Comparison of ENCODE assay signal across 34 mouse cellular contexts in genomic region chr2:140532024-140532423, GRCm38 (mm10).
"Had no signal": no experiment of that assay in that cellular context is flagged by ENCODE, and none has a peak within 500 bp of the region (broad histone marks: within the 10 kb centered on the region; RNA-seq: fewer than 3 reads in every experiment).

No protein-coding gene starts in this region.

- H3K4me3 ChIP-seq: heart, embryonic 10.5 days; heart, embryonic 12.5 days; heart, embryonic 13.5 days; heart, embryonic 15.5 days; hindbrain, embryonic 10.5 days; hindbrain, embryonic 12.5 days; hindbrain, embryonic 13.5 days; hindbrain, embryonic 15.5 days; intestine, embryonic 15.5 days; kidney, embryonic 15.5 days; layer of hippocampus, adult 2 months had no signal

- H3K27ac ChIP-seq: heart, embryonic 10.5 days; heart, embryonic 13.5 days; heart, embryonic 15.5 days; hindbrain, embryonic 10.5 days; hindbrain, embryonic 12.5 days; hindbrain, embryonic 13.5 days; hindbrain, embryonic 14.5 days; hindbrain, embryonic 15.5 days; hindbrain, postnatal 0 days; intestine, embryonic 15.5 days; kidney, embryonic 15.5 days; kidney, postnatal 0 days; layer of hippocampus, adult 2 months had no signal

- H3K9ac ChIP-seq: heart, embryonic 12.5 days; heart, embryonic 13.5 days; heart, embryonic 15.5 days; hindbrain, embryonic 12.5 days; hindbrain, embryonic 13.5 days; hindbrain, embryonic 14.5 days; hindbrain, embryonic 15.5 days; intestine, embryonic 15.5 days; kidney, embryonic 15.5 days had no signal

- H3K27me3 ChIP-seq: heart, embryonic 12.5 days; heart, embryonic 13.5 days; heart, embryonic 15.5 days; hindbrain, embryonic 12.5 days; hindbrain, embryonic 13.5 days; hindbrain, embryonic 15.5 days; intestine, embryonic 15.5 days; kidney, embryonic 15.5 days had no signal

- H3K9me3 ChIP-seq: heart, embryonic 10.5 days; heart, embryonic 12.5 days; heart, embryonic 13.5 days; heart, embryonic 15.5 days; hindbrain, embryonic 10.5 days; hindbrain, embryonic 12.5 days; hindbrain, embryonic 13.5 days; hindbrain, embryonic 15.5 days; intestine, embryonic 15.5 days; kidney, embryonic 15.5 days had no signal

- DNase-seq: heart, postnatal 10 days; heart, postnatal 14 days; heart, postnatal 36 days; heart, postnatal 4 days; kidney, adult 11 months; kidney, adult 18-20 months; kidney, adult 2 months; kidney, adult 8-10 months; kidney, adult 9 months; kidney, postnatal 10 days; kidney, postnatal 14 days; kidney, postnatal 25 days; kidney, postnatal 36 days; kidney, postnatal 4 days; layer of hippocampus, adult 9-11 months; layer of hippocampus, postnatal 36 days had no signal

- ATAC-seq: hindbrain, postnatal 0 days; inflammation-experienced regulatory T-cells, adult 6 months; intestine, embryonic 15.5 days; intestine, embryonic 16.5 days; intestine, postnatal 0 days had no signal

- H3K4me2 ChIP-seq: heart, embryonic 11.5 days; heart, embryonic 12.5 days; heart, embryonic 13.5 days; heart, embryonic 15.5 days; hindbrain, embryonic 12.5 days; hindbrain, embryonic 13.5 days; hindbrain, embryonic 15.5 days; intestine, embryonic 15.5 days; kidney, embryonic 15.5 days had no signal

- H3K4me1 ChIP-seq: heart, embryonic 10.5 days; heart, embryonic 12.5 days; heart, embryonic 13.5 days; heart, embryonic 15.5 days; hindbrain, embryonic 10.5 days; hindbrain, embryonic 12.5 days; hindbrain, embryonic 13.5 days; intestine, embryonic 15.5 days; kidney, embryonic 15.5 days had no signal

- H3K36me3 ChIP-seq: heart, embryonic 10.5 days; heart, embryonic 12.5 days; heart, embryonic 13.5 days; heart, embryonic 15.5 days; hindbrain, embryonic 10.5 days; hindbrain, embryonic 12.5 days; hindbrain, embryonic 13.5 days; hindbrain, embryonic 15.5 days; intestine, embryonic 15.5 days; kidney, embryonic 15.5 days had no signal
